Mouse (Mus musculus) kidney, postnatal 0 days (tissue): ENCODE results near the gene Cpa1. TPM values are rescaled to one million over a fixed set of nuclear protein-coding genes. Genes with fewer than 3 reads are reported as not detected.
A peak's percentile ranks its signal among the peaks of the same experiment; 100 is the strongest.

Experiments
- ATAC-seq: fragments of 200-750 bp; cut with Nextera tagmentation; replicated peaks from 2 replicates; pipeline ENCODE4 v1.8.0; 2017; ENCODE audit warnings: low read depth, moderate number of reproducible peaks, moderate TSS enrichment, moderate library complexity; ENCODE audit not compliant: low FRiP score
- DNase-seq: peaks from one replicate; pipeline ENCODE4 v3.0.0-alpha.2; 2016; ENCODE audit warnings: low spot score
- H3K27ac ChIP-seq: fragments of 300-500 bp; sonication (generic); 2 replicates; pipeline ENCODE4 v1.5.1; 2014; ENCODE audit warnings: mild to moderate bottlenecking
- H3K27me3 ChIP-seq: fragments of 300-500 bp; sonication (generic); 2 replicates; pipeline ENCODE4 v1.6.1; 2014; ENCODE audit warnings: low read length, mixed read lengths; ENCODE audit not compliant: insufficient read depth
- H3K36me3 ChIP-seq: fragments of 300-500 bp; sonication (generic); 2 replicates; pipeline ENCODE4 v1.6.1; 2014; ENCODE audit warnings: low read length, mixed read lengths; ENCODE audit not compliant: insufficient read depth
- H3K4me1 ChIP-seq: fragments of 300-500 bp; sonication (generic); replicated peaks from 2 replicates; pipeline ENCODE4 v1.6.1; 2014; ENCODE audit warnings: antibody characterized with exemption, low read length, mixed read lengths; ENCODE audit not compliant: insufficient read depth
- H3K4me2 ChIP-seq: fragments of 300-500 bp; sonication (generic); 2 replicates; pipeline ENCODE4 v1.6.1; 2014; ENCODE audit warnings: mild to moderate bottlenecking, low read length, moderate library complexity, mixed read lengths
- H3K4me3 ChIP-seq: fragments of 300-500 bp; sonication (generic); replicated peaks from 2 replicates; pipeline ENCODE4 v1.5.1; 2014; ENCODE audit warnings: low read depth, low read length
- H3K9ac ChIP-seq: fragments of 300-500 bp; sonication (generic); 2 replicates; pipeline ENCODE4 v1.6.1; 2014; ENCODE audit warnings: low read depth, low read length
- H3K9me3 ChIP-seq: fragments of 300-500 bp; sonication (generic); replicated peaks from 2 replicates; pipeline ENCODE4 v1.6.1; 2016; ENCODE audit warnings: low read length, inconsistent platforms, mixed read lengths
- CTCF ChIP-seq: IDR thresholded peaks from 2 replicates; pipeline ENCODE4 v1.5.1; 2016; ENCODE audit warnings: antibody characterized with exemption, low read depth, mild to moderate bottlenecking, moderate library complexity
- WGBS: fragments of 180-500 bp; shearing (Covaris S2); extraction: QIAGEN DNeasy Blood & Tissue Kit; methylation state at CpG from one replicate; pipeline ENCODE4 v1.1.7; 2014; 5-methylcytosine and 5-hydroxymethylcytosine counted together
- polyA plus RNA-seq: library from polyadenylated mRNA; unstranded; fragments of >200 nt; fragmentation: Nextera tagmentation; extraction: Ambion mirVana; gene quantifications from 2 replicates; pipeline ENCODE4 v1.2.1, GENCODE M21; 2015

The Cpa1 gene
- polyA plus RNA-seq, 1 experiment from 2014 or later, result 0.53 TPM

GRCm38 (mm10) chr6:30600033-30600432 lies 39.0 kb upstream of the Cpa1 start:
- no peaks in the 10 kb centered on the region for H3K27me3 ChIP-seq
- DNase-seq (peak; percentile 86), ATAC-seq (no peak)
- no peak overlapping the region for H3K4me3 ChIP-seq
- TF ChIP-seq CTCF, result no peak
- H3K27ac ChIP-seq, result no peak overlapping the region
- H3K9ac ChIP-seq, result no peak overlapping the region
- H3K4me1 ChIP-seq, result no peaks in the 10 kb centered on the region
- H3K4me2 ChIP-seq, result no peak overlapping the region
- H3K36me3 ChIP-seq, result no peaks in the 10 kb centered on the region
- 33% methylated on average over 3 of the region's 3 CpGs for WGBS
- no peaks in the 10 kb centered on the region for H3K9me3 ChIP-seq

- Histone ChIP-seq H3K9ac (no peak overlapping the region), H3K9me3 (no peaks in the 10 kb centered on the region), H3K36me3 (no peaks in the 10 kb centered on the region), H3K4me1 (no peaks in the 10 kb centered on the region), H3K27me3 (no peaks in the 10 kb centered on the region), H3K27ac (no peak overlapping the region), H3K4me3 (no peak overlapping the region), H3K4me2 (no peak overlapping the region)
- no peak for TF ChIP-seq CTCF
- DNase-seq, result no peak
- no peak for ATAC-seq
- 81% methylated on average over 1 of the region's 1 CpGs for WGBS
Measured at GRCm38 (mm10) chr6:30600995-30601394, 38.0 kb upstream of the Cpa1 start.

- DNase-seq (no peak), ATAC-seq (no peak)
- WGBS, result 45% methylated on average over 7 of the region's 7 CpGs
- Histone ChIP-seq H3K4me2 (no peak overlapping the region), H3K4me3 (no peak overlapping the region), H3K27ac (no peak overlapping the region), H3K9me3 (no peaks in the 10 kb centered on the region), H3K27me3 (no peaks in the 10 kb centered on the region), H3K36me3 (no peaks in the 10 kb centered on the region), H3K9ac (no peak overlapping the region), H3K4me1 (0 out of 2 replicates have a peak, but pooled peaks cover 2% of the 10 kb centered on the region)
- TF ChIP-seq CTCF, result no peak
Measured at GRCm38 (mm10) chr6:30604342-30604867, 34.6 kb upstream of the Cpa1 start.

GRCm38 (mm10) chr6:30605111-30605510 lies 33.9 kb upstream of the Cpa1 start:
- Histone ChIP-seq H3K27me3 (no peaks in the 10 kb centered on the region), H3K27ac (no peak overlapping the region), H3K9ac (no peak overlapping the region), H3K4me2 (no peak overlapping the region), H3K36me3 (no peaks in the 10 kb centered on the region), H3K4me1 (0 out of 2 replicates have a peak, but pooled peaks cover 2% of the 10 kb centered on the region), H3K9me3 (no peaks in the 10 kb centered on the region), H3K4me3 (no peak overlapping the region)
- ATAC-seq (no peak), DNase-seq (no peak)
- 78% methylated on average over 4 of the region's 4 CpGs for WGBS
- TF ChIP-seq CTCF, result no peak

- Histone ChIP-seq H3K27ac (no peak overlapping the region), H3K4me3 (no peak overlapping the region)
Measured at GRCm38 (mm10) chr6:30605672-30606071, 33.3 kb upstream of the Cpa1 start.

GRCm38 (mm10) chr6:30610710-30611109 lies 28.3 kb upstream of the Cpa1 start, which contains the start of gene Cpa5:
Gene Cpa5, plus strand, starts transcription at chr6:30611010.
- Histone ChIP-seq H3K9me3 (no peaks in the 10 kb centered on the region), H3K9ac (no peak within 1 kb of the TSS), H3K4me2 (no peak within 1 kb of the TSS), H3K4me1 (peaks cover 2% of the 10 kb centered on the region; the same call in 1 of the 2 replicates), H3K27ac (no peak within 1 kb of the TSS), H3K36me3 (no peaks in the 10 kb centered on the region), H3K4me3 (no peak within 1 kb of the TSS), H3K27me3 (no peaks in the 10 kb centered on the region)
- no peak for DNase-seq
- ATAC-seq, result no peak
- no peak for TF ChIP-seq CTCF
- 94% methylated on average over 7 of the region's 7 CpGs for WGBS

More at GRCm38 (mm10) chr6:30605672-30606071, 33.3 kb upstream of the Cpa1 start:
- no peak for ATAC-seq
- Histone ChIP-seq H3K27me3 (no peaks in the 10 kb centered on the region), H3K4me2 (no peak overlapping the region), H3K9me3 (no peaks in the 10 kb centered on the region), H3K4me1 (0 out of 2 replicates have a peak, but pooled peaks cover 2% of the 10 kb centered on the region), H3K9ac (no peak overlapping the region), H3K36me3 (no peaks in the 10 kb centered on the region)
- no peak for TF ChIP-seq CTCF
- 63% methylated on average over 5 of the region's 5 CpGs for WGBS
- no peak for DNase-seq

- Histone ChIP-seq H3K4me2 (no peak overlapping the region), H3K4me1 (peaks cover 3% of the 10 kb centered on the region), H3K9me3 (no peaks in the 10 kb centered on the region), H3K9ac (no peak overlapping the region), H3K27me3 (no peaks in the 10 kb centered on the region), H3K4me3 (no peak overlapping the region), H3K36me3 (no peaks in the 10 kb centered on the region), H3K27ac (no peak overlapping the region)
- 67% methylated on average over 5 of the region's 5 CpGs for WGBS
- no peak for ATAC-seq
- no peak for TF ChIP-seq CTCF
- no peak for DNase-seq
Measured at GRCm38 (mm10) chr6:30611212-30611611, 27.8 kb upstream of the Cpa1 start.
